Comparison of ENCODE assay signal across 10 mouse cellular contexts in the genomic region with DNA sequence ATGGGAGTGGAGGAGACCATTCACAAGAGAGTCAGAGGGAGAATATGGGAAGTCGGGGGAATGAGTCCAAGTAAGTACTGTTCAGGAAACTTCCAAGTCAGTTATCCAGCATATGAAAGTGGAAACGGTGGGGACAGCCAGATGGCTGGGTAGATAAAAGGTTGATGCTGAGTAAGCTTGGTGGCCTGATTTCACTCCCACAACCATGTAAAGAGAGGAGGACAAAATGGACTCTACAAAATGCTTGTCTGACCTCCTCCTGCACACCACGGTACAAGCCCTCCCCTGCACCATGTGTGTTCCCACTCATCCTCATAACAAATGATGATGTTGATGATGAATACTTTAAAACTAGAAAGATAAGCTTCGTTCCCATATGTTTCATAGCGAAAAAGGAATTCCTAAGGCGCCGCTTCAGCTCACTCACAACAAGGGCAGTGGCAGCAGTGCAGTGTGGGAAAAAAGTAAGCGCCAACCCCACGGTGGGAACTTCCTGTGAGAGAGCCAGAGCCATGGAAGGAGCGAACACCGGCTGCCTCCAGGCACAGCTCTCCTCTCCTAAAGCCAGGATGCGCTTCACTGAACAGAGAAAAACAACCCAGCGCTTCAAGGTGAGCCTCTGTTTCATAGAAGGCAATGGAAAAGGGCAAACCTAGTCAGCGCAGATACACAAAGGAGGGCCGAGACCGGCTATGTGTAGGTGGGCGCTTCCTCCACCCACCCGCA. TPM values are rescaled to one million over a fixed set of nuclear protein-coding genes. Genes with fewer than 3 reads are reported as not detected.
DNase-seq lines count a peak whose midpoint lies in the region; ATAC-seq and TF ChIP-seq lines count a peak whose summit lies in the region.
"Had no signal": no experiment of that assay in that cellular context is flagged by ENCODE, and none has a peak within 500 bp of the region (broad histone marks: within the 10 kb centered on the region; RNA-seq: fewer than 3 reads in every experiment).

No protein-coding gene starts in this region.

- no peak overlapping the region for H3K27ac ChIP-seq in brown adipose tissue, adult 24 weeks (replicated peaks; ENCODE audit: low read depth, low read length)
- peak overlapping the region; percentile 81 for H3K27ac ChIP-seq in kidney, adult 2 months (ENCODE audit: insufficient read depth, low read depth, low read length)
- H3K27ac ChIP-seq: liver, embryonic 13.5 days had no signal

- DNase-seq in left cerebral cortex, adult 18-20 months (ENCODE audit: low spot score in 2 of 2) = peak; percentile 20 to 38
- DNase-seq in left cerebral cortex, adult 9 months (ENCODE audit: low spot score in 2 of 2) = no peak
- DNase-seq in kidney, adult 2 months = peak; percentile 86
- no peak for DNase-seq in MN1 (ENCODE audit: low spot score)
- DNase-seq in gastrocnemius, postnatal 14 days = no peak
- DNase-seq in adrenal gland, adult 2 months = no peak
- DNase-seq: liver, embryonic 13.5 days had no signal

- intact Hi-C loops in gastrocnemius, postnatal 14 days (cut with DNase I; ENCODE audit: low total_unique reads) = no loop called here

- no peak for TF ChIP-seq POLR2A in kidney, adult 2 months (IDR thresholded peaks at IDR 0.05; ENCODE audit: low read depth, low read length)

- no peak for TF ChIP-seq CTCF in kidney, adult 2 months (conservative IDR thresholded peaks at IDR 0.05; ENCODE audit: insufficient read depth, insufficient read length, low read depth, low read length)

- H3K4me1 ChIP-seq in brown adipose tissue, adult 24 weeks (ENCODE audit: control insufficient read depth, insufficient read depth, insufficient read length, low read length) = peaks cover 11% of the 10 kb centered on the region; the same call in 1 of the 2 replicates
- peaks cover 13% of the 10 kb centered on the region; the same call in 1 of the 2 replicates for H3K4me1 ChIP-seq in kidney, adult 2 months (ENCODE audit: control insufficient read depth, insufficient read depth, low read length)

- no peaks in the 10 kb centered on the region for H3K27me3 ChIP-seq in kidney, adult 2 months (replicated peaks; ENCODE audit: control insufficient read depth, insufficient read depth, low read length)
- H3K27me3 ChIP-seq: liver, embryonic 13.5 days had no signal

- WGBS in kidney, adult 2 months = 35% methylated on average over 18 of the region's 18 CpGs

- ATAC-seq in neutrophil, adult 5-6 weeks (ENCODE audit: extremely low read depth, insufficient number of reproducible peaks, low FRiP score, poor library complexity, severe bottlenecking) = peak; percentile 15; the same call in 1 of the 2 replicates

- H3K36me3 ChIP-seq in kidney, adult 2 months (ENCODE audit: control insufficient read depth, insufficient read depth, low read length) = no peaks in the 10 kb centered on the region
- H3K36me3 ChIP-seq: G1E; liver, embryonic 13.5 days had no signal

- H3K4me3 ChIP-seq in brown adipose tissue, adult 24 weeks (ENCODE audit: insufficient read depth, low read depth, low read length) = peak overlapping the region; percentile 14
- H3K4me3 ChIP-seq in kidney, adult 2 months (ENCODE audit: insufficient read depth, low read depth, low read length) = peak overlapping the region; percentile 27
- H3K4me3 ChIP-seq: liver, embryonic 13.5 days had no signal

RNA-seq across cellular contexts. Expression of a gene that starts 26.5 kb away (rescaled TPM):
- 10 to 100 TPM; 16.9 to 19.1 TPM for total RNA-seq in left cerebral cortex, adult 18-20 months (2021)
- 0.71 and 1.3 TPM in 2 replicates for polyA plus RNA-seq in brown adipose tissue, adult 24 weeks (2012; ENCODE audit: insufficient read depth, insufficient read length, missing spikeins)
- 1.9 and 2.6 TPM in 2 replicates for polyA plus RNA-seq in kidney, adult 2 months (2012; rRNA removed)
- 38.2 and 39.3 TPM in 2 replicates for total RNA-seq in neutrophil, adult 5-6 weeks (2017)
- 1 to 10 TPM; 3.4 to 3.6 TPM for total RNA-seq in gastrocnemius, postnatal 14 days (2021)
- 1 to 10 TPM; 3.7 to 6.4 TPM for total RNA-seq in adrenal gland, adult 2 months (2021)
- 1.2 and 1.7 TPM in 2 replicates for polyA plus RNA-seq in adrenal gland, adult 2 months (2012; rRNA removed)

Comparison
In these comparisons a context has a peak if more than half of its experiments do, and no peak if none do; other contexts are left out.
1. DNase-seq: peak in left cerebral cortex, adult 18-20 months (2 of 2) and kidney, adult 2 months (single experiment); none in left cerebral cortex, adult 9 months (0 of 2), MN1 (single experiment), gastrocnemius, postnatal 14 days (single experiment) and adrenal gland, adult 2 months (single experiment).